ENCODE assay signal across 9 mouse cellular contexts in genomic region chr7:132154368-132154961, GRCm38 (mm10). TPM values are rescaled to one million over a fixed set of nuclear protein-coding genes. Genes with fewer than 3 reads are reported as not detected.
DNase-seq lines count a peak whose midpoint lies in the region; ATAC-seq and TF ChIP-seq lines count a peak whose summit lies in the region.
"Had no signal": no experiment of that assay in that cellular context is flagged by ENCODE, and none has a peak within 500 bp of the region (broad histone marks: within the 10 kb centered on the region; RNA-seq: fewer than 3 reads in every experiment).

Cpxm2 (minus strand) TSS chr7:132154739.

- no peaks in the 10 kb centered on the region for H3K79me2 ChIP-seq in liver, adult 2 months (ENCODE audit: control insufficient read depth, insufficient read depth, low read length)

- H3K9ac ChIP-seq in liver, adult 2 months (ENCODE audit: low read depth, low read length), result no peak within 1 kb of the TSS
- peak within 1 kb of the TSS; percentile 38; the same call in 1 of the 2 replicates for H3K9ac ChIP-seq in heart, embryonic 12.5 days

- H3K4me2 ChIP-seq in heart, embryonic 12.5 days, result peak within 1 kb of the TSS; percentile 69

- no peak for TF ChIP-seq POLR2A in liver, adult 2 months (IDR thresholded peaks at IDR 0.05; ENCODE audit: extremely low read depth, insufficient read depth, low read length)

- WGBS in liver, adult 2 months, result 5% methylated on average over 43 of the region's 43 CpGs
- 2% methylated on average over 36 of the region's 43 CpGs for WGBS in heart, embryonic 12.5 days
- 3% methylated on average over 43 of the region's 43 CpGs for WGBS in midbrain, embryonic 10.5 days

- H3K27me3 ChIP-seq in liver, adult 2 months (ENCODE audit: control insufficient read depth, insufficient read depth, low read length), result peaks cover 7% of the 10 kb centered on the region; the same call in 1 of the 2 replicates
- H3K27me3 ChIP-seq in heart, embryonic 12.5 days (replicated peaks), result peaks cover 60% of the 10 kb centered on the region
- peaks cover 52% of the 10 kb centered on the region for H3K27me3 ChIP-seq in midbrain, embryonic 10.5 days (ENCODE audit: low read depth, poor library complexity, severe bottlenecking)

- DNase-seq in liver, adult 2 months (ENCODE audit: extremely low read depth, low read depth, low spot score), result no peak
- DNase-seq in liver, result no peak
- DNase-seq in embryo, embryonic 10.5 days (ENCODE audit: low spot score), result peak; percentile 29
- DNase-seq in midbrain, embryonic 10.5 days (ENCODE audit: low spot score), result peak; percentile 34
- no peak for DNase-seq in yolk sac, embryonic 10.5 days (ENCODE audit: low spot score)
- no peak for DNase-seq in spleen, postnatal 14 days (ENCODE audit: low spot score in 2 of 2)

- TF ChIP-seq CTCF in liver, adult 2 months (IDR thresholded peaks at IDR 0.05; ENCODE audit: low read depth, low read length), result no peak

- no peaks in the 10 kb centered on the region for H3K36me3 ChIP-seq in liver, adult 2 months (ENCODE audit: control insufficient read depth, insufficient read depth, low read length)
- H3K36me3 ChIP-seq in heart, embryonic 12.5 days, result no peaks in the 10 kb centered on the region
- H3K36me3 ChIP-seq in midbrain, embryonic 10.5 days, result no peaks in the 10 kb centered on the region

- H3K4me3 ChIP-seq in liver, adult 2 months (ENCODE audit: insufficient read depth, low read depth, low read length), result peak within 1 kb of the TSS; percentile 16; the same call in 1 of the 2 replicates
- peak within 1 kb of the TSS; percentile 41 for H3K4me3 ChIP-seq in heart, embryonic 12.5 days
- H3K4me3 ChIP-seq in midbrain, embryonic 10.5 days, result peak within 1 kb of the TSS; percentile 61

- H3K9me3 ChIP-seq in heart, embryonic 12.5 days (replicated peaks), result 0 out of 2 replicates have a peak, but pooled peaks cover 3% of the 10 kb centered on the region
- H3K9me3 ChIP-seq in midbrain, embryonic 10.5 days (replicated peaks), result no peaks in the 10 kb centered on the region

- ATAC-seq in heart, embryonic 12.5 days (ENCODE audit: insufficient number of reproducible peaks, low FRiP score), result no peak
- ATAC-seq in frontal cortex, adult (ENCODE audit: low TSS enrichment), result no peak

- no peaks in the 10 kb centered on the region for H3K4me1 ChIP-seq in liver, adult 2 months (ENCODE audit: control insufficient read depth, insufficient read depth, low read length)
- H3K4me1 ChIP-seq in heart, embryonic 12.5 days (replicated peaks), result peaks cover 7% of the 10 kb centered on the region
- peaks cover 26% of the 10 kb centered on the region for H3K4me1 ChIP-seq in midbrain, embryonic 10.5 days

- H3K27ac ChIP-seq in liver, adult 2 months (replicated peaks; ENCODE audit: insufficient read depth, low read depth, low read length), result no peak within 1 kb of the TSS
- no peak within 1 kb of the TSS for H3K27ac ChIP-seq in heart, embryonic 12.5 days (ENCODE audit: poor library complexity, severe bottlenecking)
- peak within 1 kb of the TSS; percentile 80 for H3K27ac ChIP-seq in midbrain, embryonic 10.5 days (replicated peaks)

RNA-seq across cellular contexts. Expression of gene Cpxm2, which starts in this region (rescaled TPM):
- total RNA-seq in liver, adult 2 months (2014; rRNA removed), result 0.27 and 0.74 TPM in 2 replicates
- 0.21 and 0.27 TPM in 2 replicates for polyA plus RNA-seq in liver, adult 2 months (2012; rRNA removed)
- 0.24 TPM in 1 of 2 replicates, not detected in the other for polyA plus RNA-seq in heart, embryonic 12.5 days (2016; fragmentation: Nextera tagmentation; extraction: Ambion mirVana)
- 0.93 and 0.94 TPM in 2 replicates for polyA plus RNA-seq in midbrain, embryonic 10.5 days (2016; fragmentation: Nextera tagmentation; extraction: Ambion mirVana)
- total RNA-seq: hematopoietic stem cell, adult 5-6 weeks had no signal

Comparison
In these comparisons a context has a peak if more than half of its experiments do, and no peak if none do; other contexts are left out.
1. Peak in DNase-seq, H3K4me3 ChIP-seq and H3K27ac ChIP-seq in midbrain, embryonic 10.5 days; RNA of the gene not detected or under 1 TPM.